Mouse (Mus musculus): Measurements from ENCODE around the gene 4921504E06Rik. TPM values are rescaled to one million over a fixed set of nuclear protein-coding genes. Genes with fewer than 3 reads are reported as not detected.

Gene 4921504E06Rik
- total RNA-seq (2015; ENCODE audit: low replicate concordance) (not detected in 2 replicates), total RNA-seq (2017; ENCODE audit: low replicate concordance) (not detected in 2 replicates)

DNA sequence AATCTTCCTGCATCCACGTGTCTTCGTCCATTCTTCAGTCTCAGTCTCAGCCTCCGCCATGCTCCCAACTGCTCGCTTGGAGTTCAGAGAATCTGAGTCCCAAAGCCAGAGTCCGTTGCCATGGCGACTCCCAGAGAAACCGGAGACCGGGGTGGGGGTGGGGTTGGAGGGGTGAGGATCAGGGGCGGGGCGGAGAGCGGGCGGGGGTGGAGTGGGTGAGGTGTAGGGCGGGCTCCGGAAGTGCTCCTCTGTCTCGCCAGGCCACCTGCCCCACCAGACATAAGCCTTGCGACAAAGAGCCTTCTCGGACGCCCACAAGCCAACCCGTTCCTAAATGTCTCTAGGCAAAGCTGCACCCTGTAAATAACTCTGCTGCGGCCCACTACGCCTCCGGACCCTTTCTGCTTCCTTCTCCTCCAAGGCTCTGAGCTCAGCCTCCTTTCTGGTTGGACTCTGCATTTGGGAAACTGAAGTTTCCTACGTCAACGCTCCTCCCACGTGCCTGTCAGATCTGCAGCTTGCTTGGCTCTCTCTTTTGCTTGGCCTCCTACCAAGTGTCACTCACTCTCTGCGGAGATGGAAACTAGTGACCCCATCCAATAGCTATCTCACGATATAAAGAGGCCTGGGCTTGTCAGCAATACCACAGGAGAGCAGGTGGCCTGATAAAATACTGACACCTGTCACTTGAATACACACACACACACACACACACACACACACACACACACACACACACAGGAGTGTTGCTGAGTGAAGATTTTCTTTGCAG is at the start of gene 4921504E06Rik:
TSS of gene 4921504E06Rik (minus strand) at position 94 of the 772 bp plus-strand sequence.
- no peak for ATAC-seq (replicated peaks; ENCODE audit: low FRiP score, poor library complexity, severe bottlenecking)

DNA sequence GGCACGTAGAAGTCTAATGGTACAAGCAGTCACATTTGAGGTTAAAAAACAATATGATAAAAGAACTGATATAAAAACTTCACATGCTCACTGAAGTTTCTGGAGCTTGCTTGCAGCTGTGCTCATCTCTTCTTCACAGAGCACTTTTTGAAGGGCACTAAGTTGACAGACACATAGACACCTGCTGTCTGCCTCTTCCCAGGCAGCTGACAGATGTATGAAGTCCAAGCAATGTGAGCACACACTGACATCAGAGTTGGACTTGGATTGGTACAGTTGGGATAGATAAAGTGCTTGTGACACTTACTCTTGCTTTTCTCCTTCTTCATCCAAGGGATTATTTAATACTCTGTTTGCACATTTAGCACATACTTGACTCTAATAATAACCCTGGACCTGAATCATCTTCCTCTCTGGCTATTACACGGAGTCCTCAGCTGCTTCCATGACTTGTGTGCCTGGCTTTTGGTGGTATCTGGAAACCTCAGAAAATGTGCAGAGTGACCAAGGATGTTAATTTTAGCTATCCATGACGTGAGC is 47.7 kb upstream of the 4921504E06Rik start:
- ATAC-seq (replicated peaks; ENCODE audit: low FRiP score, poor library complexity, severe bottlenecking): no peak

DNA sequence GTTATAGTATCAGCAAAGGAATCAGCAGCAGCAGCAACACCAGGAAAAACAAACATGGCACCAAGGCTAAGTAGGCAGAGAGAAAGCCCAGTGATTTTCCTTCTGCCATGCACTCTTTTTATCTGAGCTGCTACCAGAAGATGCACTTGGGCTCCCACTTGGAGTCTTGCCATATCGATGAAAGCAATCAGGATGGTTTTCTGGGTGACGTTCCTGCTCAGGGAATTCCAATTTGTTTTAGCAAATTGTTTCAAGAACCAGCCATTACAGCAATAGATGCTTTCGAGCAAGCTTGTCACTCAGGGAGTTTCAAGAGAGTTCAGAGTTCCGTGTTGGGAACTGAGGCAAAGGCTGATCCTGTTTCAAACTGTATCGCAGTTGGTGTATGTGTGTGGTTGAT is 47.1 kb upstream of the 4921504E06Rik start:
- ATAC-seq (replicated peaks; ENCODE audit: low FRiP score, poor library complexity, severe bottlenecking): no peak

DNA sequence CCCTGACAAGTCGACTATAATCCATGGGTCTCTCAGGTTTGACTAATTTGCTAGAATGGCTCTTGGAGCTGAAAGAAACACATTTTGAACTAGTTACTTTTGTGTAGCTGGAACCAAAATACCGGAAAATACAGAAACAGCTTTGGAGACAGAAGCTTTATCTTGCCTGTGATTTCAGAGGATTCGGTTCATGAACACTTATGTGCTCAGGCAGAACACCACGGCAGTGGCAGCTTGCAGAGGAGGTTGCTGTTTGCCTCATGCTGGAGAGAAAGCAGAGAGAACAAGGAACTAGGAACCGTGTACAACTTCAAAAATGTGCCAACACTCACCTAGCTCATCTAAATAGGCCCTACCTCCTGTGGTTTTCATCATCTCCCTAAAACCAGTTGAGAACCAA is 46.1 kb upstream of the 4921504E06Rik start:
- ATAC-seq (replicated peaks; ENCODE audit: low FRiP score, poor library complexity, severe bottlenecking): no peak

DNA sequence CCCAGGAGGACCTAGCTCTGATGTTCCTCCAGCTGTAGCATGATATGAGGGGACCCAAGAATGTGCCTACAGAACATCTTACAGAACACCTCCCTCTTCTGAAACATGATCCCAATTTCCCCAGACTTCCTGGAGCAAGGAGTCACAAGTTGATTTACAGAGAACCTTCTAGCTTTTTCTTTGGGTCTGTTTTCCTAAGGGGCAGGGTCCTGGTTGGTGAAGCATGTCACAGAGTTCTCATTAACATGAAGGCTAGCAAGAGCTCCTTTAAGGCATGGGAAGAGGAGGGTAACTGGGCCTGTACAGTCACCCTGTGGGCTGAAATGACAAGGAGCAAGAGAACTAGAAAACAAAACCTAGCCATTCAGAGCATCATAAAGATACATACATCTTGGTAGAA is 43.3 kb upstream of the 4921504E06Rik start:
- no peak for ATAC-seq (replicated peaks; ENCODE audit: low FRiP score, poor library complexity, severe bottlenecking)

DNA sequence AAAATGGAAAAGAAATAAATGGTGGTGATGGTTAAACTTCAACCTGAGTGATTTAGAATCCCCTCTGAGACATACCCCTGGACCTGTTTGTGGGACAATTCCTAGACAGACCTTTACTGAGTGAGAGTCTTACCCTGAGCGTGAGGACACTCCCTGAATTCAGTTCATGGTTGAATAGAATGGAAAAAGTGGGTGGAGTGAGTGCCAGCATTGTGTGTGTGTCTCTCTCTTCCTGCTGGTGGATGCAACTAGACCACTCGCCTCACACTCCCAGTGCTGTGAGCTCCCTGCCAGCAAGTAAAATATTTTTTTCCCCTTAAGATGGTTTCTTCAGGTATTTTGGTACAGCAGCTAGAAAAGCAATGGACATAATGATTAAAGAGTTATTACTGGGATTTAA is 42.7 kb upstream of the 4921504E06Rik start:
- ATAC-seq (replicated peaks; ENCODE audit: low FRiP score, poor library complexity, severe bottlenecking): no peak

DNA sequence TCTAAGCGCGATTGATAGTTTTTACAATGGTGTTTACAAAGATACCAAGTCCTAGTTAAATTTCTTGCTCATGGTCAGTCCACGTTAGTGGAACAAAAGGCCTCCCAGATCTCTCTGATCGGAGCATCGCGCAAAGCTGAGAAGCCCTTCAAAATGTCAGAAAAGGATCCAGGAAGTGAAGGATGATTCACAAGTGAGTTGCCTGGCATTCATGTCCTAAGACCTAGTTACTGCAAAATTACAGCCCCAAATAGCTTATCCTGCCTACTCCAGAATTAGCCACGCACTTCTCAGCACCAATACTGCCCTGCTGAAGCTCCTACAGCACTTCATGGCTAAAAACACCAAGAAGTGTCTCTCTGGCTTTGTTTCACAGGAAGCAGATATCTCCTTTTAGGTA is 41.1 kb upstream of the 4921504E06Rik start:
- no peak for ATAC-seq (replicated peaks; ENCODE audit: low FRiP score, poor library complexity, severe bottlenecking)

DNA sequence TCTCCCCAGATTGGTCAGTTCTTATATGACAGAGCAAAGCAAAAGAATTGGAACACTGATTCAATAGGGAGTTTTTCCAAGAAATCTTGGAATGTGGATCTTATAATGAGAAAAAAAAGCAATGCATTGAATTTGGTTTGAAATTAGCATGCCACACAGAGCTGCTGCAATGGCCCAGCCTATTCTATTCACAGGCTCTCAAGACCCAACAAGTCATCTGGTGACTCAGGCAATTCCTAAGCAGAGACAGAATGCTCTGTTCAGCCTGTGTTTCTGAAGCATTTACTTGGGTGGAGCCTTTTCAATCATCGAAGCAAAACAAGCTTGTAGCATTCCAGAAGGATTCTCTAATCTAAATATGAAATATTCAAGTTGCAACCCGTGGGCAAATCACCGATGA is 26.1 kb upstream of the 4921504E06Rik start:
- no peak for ATAC-seq (replicated peaks; ENCODE audit: low FRiP score, poor library complexity, severe bottlenecking)

DNA sequence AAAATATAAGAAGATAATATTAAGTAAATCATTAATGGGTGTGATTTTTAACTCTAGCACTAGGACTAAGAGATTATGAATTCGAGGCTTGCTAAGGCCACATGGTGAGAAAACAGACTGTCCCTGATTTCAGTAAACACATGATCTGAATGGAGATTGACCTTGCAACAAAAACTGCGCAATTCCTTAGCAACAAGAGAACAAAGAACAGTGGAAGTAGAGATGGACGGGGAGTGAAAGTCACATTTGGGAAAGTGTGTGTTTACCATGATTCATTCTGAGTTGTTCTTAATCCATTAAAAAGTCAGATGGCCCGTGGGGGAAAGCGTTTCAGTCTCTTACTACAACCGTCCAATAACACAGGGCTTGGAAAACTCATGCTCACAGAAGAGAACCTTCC is 25.5 kb upstream of the 4921504E06Rik start:
- no peak for ATAC-seq (replicated peaks; ENCODE audit: low FRiP score, poor library complexity, severe bottlenecking)

DNA sequence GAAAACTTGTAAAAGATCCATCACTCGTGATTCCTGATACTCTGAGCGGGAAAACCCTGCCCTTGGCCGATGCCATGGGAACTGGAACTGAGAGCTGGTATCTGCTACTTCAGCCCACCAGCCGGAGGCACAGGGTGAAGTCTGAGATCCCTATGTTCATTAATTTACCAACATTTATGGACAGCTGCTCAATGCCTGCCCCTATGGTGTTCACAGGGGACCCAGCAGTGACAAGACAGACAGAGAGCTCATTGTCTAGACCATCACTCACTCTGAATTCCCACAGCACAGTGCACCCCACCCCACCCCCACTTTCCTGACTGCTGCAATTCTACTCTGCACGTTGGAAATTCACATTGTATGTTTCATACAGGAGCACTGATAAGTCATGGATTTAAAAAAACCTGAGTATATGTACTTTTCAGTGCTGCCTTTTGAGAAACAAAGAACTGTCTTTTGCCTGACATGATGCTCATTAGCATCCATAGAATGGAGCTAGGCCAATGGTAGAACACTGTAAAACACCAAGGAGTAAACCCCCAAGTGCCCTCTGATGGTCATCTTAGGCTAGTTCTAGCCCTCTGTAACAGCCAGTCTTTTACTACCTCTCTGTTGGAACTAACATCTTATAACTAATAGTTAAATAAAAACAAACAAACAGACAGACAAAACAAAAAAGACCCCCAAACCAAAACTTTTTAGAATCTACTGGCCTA is 8.6 kb upstream of the 4921504E06Rik start:
- ATAC-seq (replicated peaks; ENCODE audit: low FRiP score, poor library complexity, severe bottlenecking): no peak

DNA sequence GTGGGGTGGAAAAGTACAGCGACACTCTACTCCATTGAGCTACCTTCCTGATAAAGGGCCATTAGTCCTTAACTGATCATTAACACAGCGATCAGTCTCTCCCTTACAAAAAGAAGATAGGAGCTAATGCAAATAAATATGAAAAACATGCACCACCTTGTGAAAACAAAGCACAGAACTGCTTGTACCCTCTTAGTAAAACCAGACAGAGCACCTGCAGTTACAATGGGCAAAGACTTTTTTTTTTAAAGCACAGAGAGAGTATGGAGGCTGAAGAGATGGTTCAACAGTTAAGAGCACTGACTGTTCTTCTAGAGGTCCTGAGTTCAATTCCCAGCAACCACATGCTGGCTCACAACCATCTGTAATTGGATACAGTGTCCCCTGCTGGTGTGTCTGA is 6.9 kb upstream of the 4921504E06Rik start:
- no peak for ATAC-seq (replicated peaks; ENCODE audit: low FRiP score, poor library complexity, severe bottlenecking)

DNA sequence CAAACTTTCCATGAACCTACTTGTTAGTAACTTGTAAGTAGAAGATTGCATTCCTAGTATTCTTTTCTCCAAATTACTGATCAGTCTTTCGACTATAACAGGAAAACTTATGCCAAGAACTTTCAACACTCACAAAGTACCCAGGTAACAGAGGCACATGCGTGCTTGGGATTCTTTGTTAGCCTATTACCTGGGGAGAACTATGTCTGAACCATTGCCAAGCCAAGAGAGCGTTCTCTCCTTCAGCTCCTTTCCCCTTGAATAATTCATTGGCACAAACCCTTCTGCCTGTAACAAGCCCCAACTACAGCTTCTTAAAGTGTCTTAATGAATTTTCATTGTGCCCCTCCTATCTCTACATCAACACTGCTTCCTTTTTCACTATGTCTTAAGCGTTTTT is 6.4 kb upstream of the 4921504E06Rik start:
- ATAC-seq (replicated peaks; ENCODE audit: low FRiP score, poor library complexity, severe bottlenecking): no peak

DNA sequence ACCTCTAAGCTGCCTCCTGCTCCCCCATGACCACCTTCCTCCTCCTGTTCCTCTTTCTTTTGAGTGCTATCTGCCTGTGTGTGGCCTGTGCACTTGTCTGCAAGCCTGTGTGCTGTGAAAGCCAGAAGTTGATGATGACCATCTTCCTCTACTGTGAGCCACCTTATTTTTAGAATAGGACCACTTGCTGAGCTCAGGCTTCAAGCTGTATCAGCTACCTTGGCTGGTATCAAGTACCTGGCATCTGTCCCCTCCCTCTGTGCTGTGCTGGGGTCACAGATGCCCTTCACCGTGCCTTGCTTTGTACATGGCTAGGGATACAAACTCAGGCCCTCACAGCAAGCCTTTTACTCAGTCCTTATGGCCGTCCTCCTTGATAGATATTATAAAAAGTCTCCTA is 2.3 kb downstream of the 4921504E06Rik start:
- ATAC-seq (replicated peaks; ENCODE audit: low FRiP score, poor library complexity, severe bottlenecking): no peak

DNA sequence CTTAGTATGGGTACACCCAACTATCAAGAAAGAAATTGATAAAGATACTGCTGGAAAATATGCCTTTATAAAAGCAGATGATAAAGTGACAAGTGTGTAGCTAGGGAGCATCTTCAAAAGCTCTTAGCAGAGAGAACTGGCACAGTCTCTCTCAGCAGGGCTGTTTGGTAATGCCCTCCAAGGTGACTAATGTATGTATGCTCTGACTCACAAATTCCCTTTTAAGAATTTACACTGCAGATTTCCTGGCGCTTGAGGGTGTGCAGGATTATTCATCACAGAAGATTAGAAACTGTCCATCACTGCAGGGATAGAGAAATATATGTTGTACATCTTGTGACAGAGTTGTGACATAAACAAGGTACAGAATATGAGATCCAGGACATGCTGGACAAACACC is 12.8 kb downstream of the 4921504E06Rik start:
- ATAC-seq (replicated peaks; ENCODE audit: low FRiP score, poor library complexity, severe bottlenecking): no peak

DNA sequence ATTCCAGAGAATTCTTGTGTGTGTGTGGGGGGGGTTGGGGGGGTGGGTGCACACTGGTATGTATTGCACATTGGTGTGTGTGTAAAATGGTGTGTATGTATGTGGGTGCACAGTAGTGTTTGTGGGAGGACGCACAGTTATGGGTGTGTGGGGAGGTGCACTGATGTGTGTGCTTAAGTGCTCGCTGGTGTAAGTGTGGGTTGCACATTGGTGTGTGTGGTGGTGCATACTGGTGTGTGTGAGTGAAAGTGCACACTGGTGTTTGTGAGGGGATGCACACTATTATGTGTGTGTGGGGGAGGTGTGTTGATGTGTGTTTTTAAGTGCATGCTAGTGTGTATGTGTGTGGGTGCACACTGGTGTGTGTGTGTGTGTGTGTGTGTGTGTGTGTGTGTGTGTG is 24.3 kb downstream of the 4921504E06Rik start:
- no peak for ATAC-seq (replicated peaks; ENCODE audit: low FRiP score, poor library complexity, severe bottlenecking)

DNA sequence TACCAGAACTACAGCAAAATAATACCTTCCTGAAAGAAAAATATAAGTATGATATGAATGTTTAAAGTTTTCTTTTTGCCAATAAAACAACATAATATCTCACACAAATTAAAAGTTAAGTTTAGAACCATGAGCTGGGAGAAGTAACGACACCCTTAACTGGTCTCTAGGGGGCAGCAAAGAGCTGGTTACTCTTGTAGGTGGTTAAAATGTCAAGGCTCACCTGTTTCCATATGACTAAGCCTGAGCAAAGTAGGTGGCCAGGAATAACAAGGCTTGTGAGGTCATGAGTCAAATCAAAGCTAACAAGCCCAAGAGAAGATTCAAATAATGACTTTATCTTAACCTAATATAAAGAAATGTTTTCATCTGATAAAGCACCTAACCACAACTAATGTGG is 24.9 kb downstream of the 4921504E06Rik start:
- ATAC-seq (replicated peaks; ENCODE audit: low FRiP score, poor library complexity, severe bottlenecking): no peak

DNA sequence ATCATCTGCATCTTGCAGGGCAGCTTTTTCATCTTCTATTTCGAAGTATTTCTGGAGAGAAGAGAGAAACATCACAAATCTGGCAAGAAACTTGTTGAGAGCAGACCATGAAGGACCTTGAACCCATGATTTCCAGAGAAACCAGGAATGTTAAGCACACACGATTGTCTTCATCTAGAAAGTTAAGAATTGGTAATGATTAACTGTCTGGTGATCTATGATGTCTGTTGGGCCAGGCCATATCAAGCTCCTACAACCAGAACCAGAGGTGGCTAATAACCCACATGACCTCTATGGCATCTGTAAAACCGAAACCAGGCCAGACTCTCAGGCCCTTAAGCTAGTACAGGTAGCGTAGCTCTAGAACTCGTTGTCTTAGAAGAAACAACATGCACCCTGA is 29.6 kb downstream of the 4921504E06Rik start:
- no peak for ATAC-seq (replicated peaks; ENCODE audit: low FRiP score, poor library complexity, severe bottlenecking)

DNA sequence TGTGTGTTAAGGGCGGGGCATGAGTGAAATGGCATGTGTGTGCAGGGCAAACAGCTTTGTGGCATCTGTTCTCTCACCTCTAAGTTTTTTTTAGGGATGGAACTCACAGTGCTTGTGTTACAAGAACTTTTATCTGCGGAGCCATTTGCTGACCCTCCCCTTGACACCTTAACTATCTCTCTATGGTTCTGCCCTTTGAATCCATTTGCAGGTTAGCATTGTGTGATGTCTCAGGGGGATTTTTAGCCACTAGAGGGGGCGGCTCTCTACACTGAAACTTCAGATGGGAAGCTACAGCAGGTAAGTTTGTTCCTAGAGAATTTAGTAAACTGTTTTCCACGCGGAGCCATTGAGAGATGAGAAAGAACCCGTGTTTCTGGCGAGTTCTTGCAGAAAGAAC is 32.1 kb downstream of the 4921504E06Rik start:
- no peak for ATAC-seq (replicated peaks; ENCODE audit: low FRiP score, poor library complexity, severe bottlenecking)

DNA sequence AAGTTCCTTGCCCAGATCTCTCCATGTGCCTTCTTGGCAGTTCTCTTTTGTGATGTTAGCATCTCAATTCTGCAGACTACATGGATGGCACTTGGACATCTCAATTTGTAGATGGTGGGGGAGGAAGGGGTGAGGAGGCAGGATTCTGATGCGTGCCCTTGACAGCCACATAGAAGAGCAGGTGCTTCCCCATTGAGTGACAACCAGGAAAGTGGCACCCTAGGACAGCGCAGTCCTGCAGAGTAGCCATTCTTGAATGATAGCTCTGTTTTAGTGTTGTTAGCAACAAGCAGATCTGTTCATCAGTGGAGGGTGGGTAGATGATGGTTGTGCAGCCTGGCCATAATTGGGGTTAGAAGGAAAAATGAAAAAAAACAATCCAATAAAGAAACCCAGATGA is 33.1 kb downstream of the 4921504E06Rik start:
- no peak for ATAC-seq (replicated peaks; ENCODE audit: low FRiP score, poor library complexity, severe bottlenecking)

DNA sequence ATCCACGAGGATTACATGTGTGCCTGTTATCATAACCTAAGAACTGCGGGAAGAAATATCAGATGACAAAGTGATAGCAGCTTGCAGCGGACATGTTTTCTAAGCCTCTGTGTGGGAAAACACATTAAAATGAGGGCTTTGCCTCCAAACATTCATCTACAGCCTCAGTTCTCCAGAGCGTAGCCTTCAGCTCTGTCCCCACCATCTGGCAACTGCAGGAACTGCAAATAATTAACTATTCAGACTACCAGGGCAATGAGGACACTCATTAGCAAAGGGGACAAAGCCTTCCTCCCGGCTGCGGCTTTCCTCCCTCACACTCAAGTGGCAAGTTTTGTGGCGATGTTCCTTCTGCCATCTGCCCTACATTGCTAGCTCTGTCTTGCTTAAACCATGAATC is 33.9 kb downstream of the 4921504E06Rik start:
- ATAC-seq (replicated peaks; ENCODE audit: low FRiP score, poor library complexity, severe bottlenecking): no peak

DNA sequence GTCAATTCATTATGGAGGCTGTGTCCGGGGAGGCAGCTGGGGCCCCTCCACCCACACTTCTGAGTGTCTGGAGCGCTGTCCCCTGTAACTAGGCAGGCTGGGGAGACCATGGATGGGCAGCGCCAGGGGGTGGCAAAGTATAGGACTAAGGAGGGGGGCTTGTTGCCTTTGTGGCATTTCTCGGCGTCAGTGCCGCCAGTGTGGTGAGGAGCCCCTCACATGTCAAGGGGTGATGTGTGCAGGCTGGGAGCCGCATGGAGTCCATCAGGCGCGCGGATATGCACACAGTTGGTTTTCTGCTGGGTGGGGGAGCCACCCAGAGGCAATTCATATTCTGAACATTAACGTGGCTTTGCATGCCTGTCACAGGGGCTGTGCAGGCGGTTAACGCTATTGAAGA is 35.8 kb downstream of the 4921504E06Rik start:
- ATAC-seq (replicated peaks; ENCODE audit: low FRiP score, poor library complexity, severe bottlenecking): no peak
